Mouse (Mus musculus) liver, embryonic 14.5 days (tissue): ENCODE data around the gene Gpr84.
A peak's percentile ranks its signal among the peaks of the same experiment; 100 is the strongest.

Source experiments
- CTCF ChIP-seq: IDR thresholded peaks from 2 replicates; pipeline ENCODE4 v1.5.1; 2016; ENCODE audit warnings: antibody characterized with exemption, low read depth, control low read depth
- EP300 ChIP-seq: IDR thresholded peaks from 2 replicates; pipeline ENCODE4 v1.6.1; 2016; ENCODE audit warnings: antibody characterized with exemption, low read depth

- TF ChIP-seq EP300 (no peak), CTCF (0 out of 2 replicates have a peak, but pooled peaks have one; percentile 15)
Measured at GRCm38 (mm10) chr15:103339961-103340337, 29.5 kb upstream of the Gpr84 start, which contains the start of gene Zfp385a.
